Mouse (Mus musculus): ENCODE results near the gene Atrnl1. TPM values are rescaled to one million over a fixed set of nuclear protein-coding genes. Genes with fewer than 3 reads are reported as not detected.
"Not testable (repeated sequence)": the region's sequence is repeated elsewhere in the genome, so short reads cannot be mapped to it uniquely, and the experiment has no call there.

Atrnl1 gene
- polyA plus RNA-seq, 1 experiment: not detected

DNA sequence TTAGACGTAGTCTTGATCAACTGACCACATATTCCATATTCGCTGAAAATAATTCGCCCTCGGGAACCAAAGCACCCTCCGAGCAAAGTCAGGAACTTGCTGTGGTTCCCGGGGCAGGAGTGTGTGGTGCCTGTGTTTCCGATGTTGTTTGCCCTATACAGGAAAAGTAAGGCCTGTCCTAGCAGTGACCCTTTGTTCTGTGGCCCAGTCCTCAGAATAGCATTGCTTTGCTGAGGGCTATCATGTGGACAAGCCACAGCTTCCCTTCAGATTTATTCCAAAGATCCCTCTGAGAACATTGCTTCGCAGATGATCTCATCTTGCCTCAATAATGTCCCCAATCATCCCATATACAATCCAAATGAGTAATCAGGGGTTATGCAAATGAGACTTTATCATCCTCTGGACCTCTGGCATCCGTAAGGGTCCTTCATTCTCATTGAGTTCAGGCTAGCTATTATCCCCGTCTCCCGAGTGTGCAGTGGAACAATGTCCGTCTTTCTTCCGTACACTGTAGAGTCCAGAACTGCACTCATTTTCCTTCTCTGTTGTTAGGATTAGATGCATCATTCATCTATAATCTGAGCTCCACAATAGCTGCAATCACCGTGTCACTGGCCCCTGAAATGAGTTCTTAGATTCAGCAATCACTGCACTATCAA, 380.4 kb downstream of the Atrnl1 start:
- no peak for TF ChIP-seq POLR2A (IDR thresholded peaks at IDR 0.05; ENCODE audit: insufficient read depth, low read depth, low read length)
- no peak for TF ChIP-seq CTCF (IDR thresholded peaks at IDR 0.05; ENCODE audit: insufficient read depth, low read depth, low read length)
- 82% methylated on average over 14 of the region's 14 CpGs for WGBS

GRCm38 (mm10) chr19:57994174-57994833, 383.5 kb downstream of the Atrnl1 start:
- not testable (repeated sequence) for H3K4me1 ChIP-seq (ENCODE audit: control insufficient read depth, insufficient read depth, low read length); H3K27ac ChIP-seq (ENCODE audit: insufficient read depth, low read depth, low read length); H3K4me3 ChIP-seq (ENCODE audit: insufficient read depth, low read depth, low read length)
- WGBS: 96% methylated on average over 15 of the region's 15 CpGs

More for the DNA sequence above, 380.4 kb downstream of the Atrnl1 start:
- Histone ChIP-seq H3K27ac (ENCODE audit: insufficient read depth, low read depth, low read length) (no peak overlapping the region), H3K4me3 (ENCODE audit: insufficient read depth, low read depth, low read length) (no peak overlapping the region), H3K4me1 (ENCODE audit: control insufficient read depth, insufficient read depth, low read length) (peaks cover 9% of the 10 kb centered on the region)

- WGBS: 98% methylated on average over 8 of the region's 8 CpGs
- Histone ChIP-seq H3K27ac (ENCODE audit: insufficient read depth, low read depth, low read length) (no peak overlapping the region), H3K4me1 (ENCODE audit: control insufficient read depth, insufficient read depth, low read length) (0 out of 2 replicates have a peak, but pooled peaks cover under 1% of the 10 kb centered on the region), H3K4me3 (ENCODE audit: insufficient read depth, low read depth, low read length) (no peak overlapping the region)
- TF ChIP-seq CTCF (IDR thresholded peaks at IDR 0.05; ENCODE audit: insufficient read depth, low read depth, low read length) (no peak), POLR2A (IDR thresholded peaks at IDR 0.05; ENCODE audit: insufficient read depth, low read depth, low read length) (no peak)
Measured at GRCm38 (mm10) chr19:57995015-57995414, 384.2 kb downstream of the Atrnl1 start.

GRCm38 (mm10) chr19:57997961-57998360, 387.1 kb downstream of the Atrnl1 start:
- no peaks in the 10 kb centered on the region for H3K4me1 ChIP-seq (ENCODE audit: control insufficient read depth, insufficient read depth, low read length)
- no peak overlapping the region for H3K4me3 ChIP-seq (ENCODE audit: insufficient read depth, low read depth, low read length)
- H3K27ac ChIP-seq (ENCODE audit: insufficient read depth, low read depth, low read length): no peak overlapping the region
- peak; percentile 30; the same call in 1 of the 2 replicates for TF ChIP-seq CTCF (IDR thresholded peaks at IDR 0.05; ENCODE audit: insufficient read depth, low read depth, low read length)
- TF ChIP-seq POLR2A (IDR thresholded peaks at IDR 0.05; ENCODE audit: insufficient read depth, low read depth, low read length): no peak
- WGBS: 45% methylated on average over 4 of the region's 4 CpGs

DNA sequence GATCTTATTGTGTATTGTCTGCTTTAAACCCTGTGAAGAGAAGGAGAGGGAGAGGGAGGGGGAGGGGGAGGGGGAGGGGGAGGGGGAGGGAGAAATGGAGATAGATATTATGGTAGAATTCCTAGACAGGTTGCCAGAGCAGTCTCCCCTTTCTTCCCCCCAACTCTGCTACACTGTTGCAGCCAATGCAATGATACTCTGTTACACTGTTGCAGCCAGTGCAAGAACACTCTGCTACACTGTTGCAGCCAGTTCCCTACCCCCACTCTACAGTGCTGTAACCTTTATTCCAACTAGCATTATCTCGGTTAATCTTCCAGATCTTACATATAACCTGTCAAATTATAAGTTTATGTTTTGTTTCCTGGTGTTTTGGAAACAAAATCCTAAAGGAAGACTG, 400.8 kb downstream of the Atrnl1 start:
- no peak overlapping the region for H3K4me3 ChIP-seq (ENCODE audit: insufficient read depth, low read depth, low read length)
- WGBS: 83% methylated on average over 1 of the region's 1 CpGs
- H3K4me1 ChIP-seq (ENCODE audit: control insufficient read depth, insufficient read depth, low read length): no peaks in the 10 kb centered on the region
- no peak overlapping the region for H3K27ac ChIP-seq (ENCODE audit: insufficient read depth, low read depth, low read length)
- no peak for TF ChIP-seq POLR2A (IDR thresholded peaks at IDR 0.05; ENCODE audit: insufficient read depth, low read depth, low read length)
- no peak for TF ChIP-seq CTCF (IDR thresholded peaks at IDR 0.05; ENCODE audit: insufficient read depth, low read depth, low read length)

- no peaks in the 10 kb centered on the region; the same call in 1 of the 2 replicates for H3K4me1 ChIP-seq (ENCODE audit: control insufficient read depth, insufficient read depth, low read length)
- 96% methylated on average over 6 of the region's 6 CpGs for WGBS
- TF ChIP-seq CTCF (IDR thresholded peaks at IDR 0.05; ENCODE audit: insufficient read depth, low read depth, low read length): no peak
- TF ChIP-seq POLR2A (IDR thresholded peaks at IDR 0.05; ENCODE audit: insufficient read depth, low read depth, low read length): no peak
Measured at GRCm38 (mm10) chr19:58015741-58016140, 404.9 kb downstream of the Atrnl1 start.

GRCm38 (mm10) chr19:58016561-58017453, 406.0 kb downstream of the Atrnl1 start:
- no peaks in the 10 kb centered on the region; the same call in 1 of the 2 replicates for H3K4me1 ChIP-seq (ENCODE audit: control insufficient read depth, insufficient read depth, low read length)
- no peak overlapping the region for H3K27ac ChIP-seq (ENCODE audit: insufficient read depth, low read depth, low read length)
- no peak overlapping the region for H3K4me3 ChIP-seq (ENCODE audit: insufficient read depth, low read depth, low read length)
- TF ChIP-seq CTCF (IDR thresholded peaks at IDR 0.05; ENCODE audit: insufficient read depth, low read depth, low read length): no peak
- TF ChIP-seq POLR2A (IDR thresholded peaks at IDR 0.05; ENCODE audit: insufficient read depth, low read depth, low read length): no peak
- WGBS: 90% methylated on average over 9 of the region's 9 CpGs

More at GRCm38 (mm10) chr19:58015741-58016140, 404.9 kb downstream of the Atrnl1 start:
- H3K27ac ChIP-seq (ENCODE audit: insufficient read depth, low read depth, low read length): no peak overlapping the region
- H3K4me3 ChIP-seq (ENCODE audit: insufficient read depth, low read depth, low read length): no peak overlapping the region

- Histone ChIP-seq H3K27ac (ENCODE audit: insufficient read depth, low read depth, low read length) (no peak overlapping the region), H3K4me3 (ENCODE audit: insufficient read depth, low read depth, low read length) (no peak overlapping the region), H3K4me1 (ENCODE audit: control insufficient read depth, insufficient read depth, low read length) (no peaks in the 10 kb centered on the region; the same call in 1 of the 2 replicates)
- 95% methylated on average over 3 of the region's 3 CpGs for WGBS
- no peak for TF ChIP-seq CTCF (IDR thresholded peaks at IDR 0.05; ENCODE audit: insufficient read depth, low read depth, low read length)
- no peak for TF ChIP-seq POLR2A (IDR thresholded peaks at IDR 0.05; ENCODE audit: insufficient read depth, low read depth, low read length)
Measured at GRCm38 (mm10) chr19:58017468-58017867, 406.6 kb downstream of the Atrnl1 start.
